Mouse (Mus musculus) mature B cell (primary cell): ENCODE results near the gene Col3a1.

Experiments used
- in situ Hi-C: fragments of 300-500 bp; cut with MboI; formaldehyde crosslinking; loops from 2 replicates; pipeline ENCODE4 v1.14.3; 2019

The Col3a1 gene

DNA sequence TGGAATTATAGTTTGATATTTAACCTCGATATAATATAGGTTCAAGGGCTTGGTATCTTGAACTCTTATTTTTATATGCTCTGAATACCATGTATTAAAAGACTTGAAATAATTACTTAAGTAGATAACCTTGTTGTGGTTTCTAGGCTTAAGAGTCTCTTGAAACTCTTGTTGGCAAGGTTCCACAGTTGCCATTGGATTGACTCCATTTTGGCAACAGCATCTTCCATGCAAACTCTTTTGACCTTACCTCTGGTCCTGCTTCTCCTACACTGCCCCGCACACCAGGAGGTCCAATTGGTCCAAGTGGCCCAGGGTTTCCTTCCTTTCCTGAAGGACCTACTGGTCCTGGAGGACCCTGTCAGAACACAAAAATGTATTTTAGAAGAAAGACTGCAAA lies 70.5 kb downstream of the Col3a1 start:
- in situ Hi-C loops: no loop called here
